Mouse (Mus musculus) cerebellum, adult 18-20 months (tissue): ENCODE measurements around the gene Lix1l.

Source experiments
- DNase-seq, 2 experiments: peaks; one replicate each; pipeline ENCODE4 v3.0.0; 2021

Gene Lix1l

DNA sequence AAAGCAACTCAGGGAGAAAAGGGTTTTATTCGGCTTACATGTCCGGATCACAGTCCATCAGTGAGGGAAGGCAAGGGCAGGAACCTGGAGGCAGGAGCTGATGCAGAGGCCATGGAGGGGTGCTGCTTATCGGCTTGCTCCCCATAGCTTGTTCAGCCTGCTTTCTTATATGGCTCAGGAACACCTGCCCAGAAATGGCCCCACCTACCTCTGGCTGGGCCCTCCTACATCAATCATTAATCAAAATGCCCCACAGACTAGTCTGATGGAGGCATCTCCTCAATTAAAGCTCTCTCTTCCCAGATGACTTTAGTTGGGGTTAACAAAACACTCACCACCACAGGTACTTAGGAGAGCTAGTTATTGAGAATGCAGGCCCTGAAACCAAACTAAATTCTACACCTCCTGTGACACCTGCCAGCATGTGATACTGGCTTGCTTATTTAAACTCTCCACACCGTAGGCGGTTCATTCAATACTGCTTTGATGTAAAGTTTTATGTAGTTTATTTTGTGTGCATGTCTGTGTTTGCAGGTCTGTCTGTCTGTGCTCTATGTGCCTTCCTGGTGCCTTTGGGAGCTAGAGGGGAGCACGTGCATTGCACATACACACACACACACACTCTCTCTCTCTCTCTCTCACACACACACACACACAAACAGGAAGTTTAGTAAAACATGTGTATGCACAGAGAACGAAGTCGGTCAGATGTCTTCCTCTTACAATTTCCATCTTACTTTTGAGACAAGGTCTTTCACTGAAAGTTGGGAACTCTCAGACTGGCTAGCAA lies 34.1 kb upstream of the Lix1l start:
- no peak for DNase-seq

- no peak for DNase-seq
Measured at GRCm38 (mm10) chr3:96568605-96569004, 32.3 kb upstream of the Lix1l start.

DNA sequence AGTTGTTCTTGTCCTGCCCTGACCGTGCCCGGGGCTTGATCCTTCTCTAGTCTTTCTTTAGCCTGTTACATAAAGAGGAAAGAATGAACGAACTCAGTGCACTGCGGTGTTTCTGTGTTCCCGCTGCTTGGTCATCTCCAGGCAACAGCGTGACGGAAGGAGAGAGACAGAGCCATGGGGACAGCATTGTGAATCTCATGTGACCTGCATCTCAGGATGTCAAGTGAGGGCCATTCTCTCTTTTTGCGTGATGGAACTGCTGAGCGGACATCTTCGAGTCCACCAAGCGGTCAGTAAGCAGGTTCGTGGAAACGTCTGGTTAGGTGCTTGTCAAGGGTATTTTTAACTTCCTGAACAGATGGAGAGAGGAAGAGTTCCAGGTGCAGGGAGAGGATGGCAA lies 31.4 kb upstream of the Lix1l start:
- no peak for DNase-seq

GRCm38 (mm10) chr3:96569966-96570605 lies 30.9 kb upstream of the Lix1l start:
- DNase-seq: no peak

DNA sequence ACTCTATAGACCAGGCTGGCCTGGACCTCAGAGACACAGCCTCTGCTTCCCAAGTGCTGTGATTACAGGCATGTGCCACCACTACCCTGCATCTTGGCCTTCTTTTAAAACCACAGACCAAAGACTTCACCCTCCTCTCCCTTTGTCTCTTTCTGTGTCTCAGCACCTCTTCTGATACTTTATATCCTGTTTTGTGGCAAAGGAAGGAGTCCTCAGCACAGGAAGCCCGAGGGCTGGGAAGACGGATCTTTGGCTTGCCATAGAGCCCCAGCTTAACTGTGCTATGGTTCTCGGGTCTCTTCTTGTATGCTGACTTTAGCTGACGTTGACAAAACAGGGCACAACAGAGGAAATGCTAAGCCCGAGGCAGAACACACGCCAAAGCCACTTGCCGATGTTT lies 30.3 kb upstream of the Lix1l start:
- no peak for DNase-seq

DNA sequence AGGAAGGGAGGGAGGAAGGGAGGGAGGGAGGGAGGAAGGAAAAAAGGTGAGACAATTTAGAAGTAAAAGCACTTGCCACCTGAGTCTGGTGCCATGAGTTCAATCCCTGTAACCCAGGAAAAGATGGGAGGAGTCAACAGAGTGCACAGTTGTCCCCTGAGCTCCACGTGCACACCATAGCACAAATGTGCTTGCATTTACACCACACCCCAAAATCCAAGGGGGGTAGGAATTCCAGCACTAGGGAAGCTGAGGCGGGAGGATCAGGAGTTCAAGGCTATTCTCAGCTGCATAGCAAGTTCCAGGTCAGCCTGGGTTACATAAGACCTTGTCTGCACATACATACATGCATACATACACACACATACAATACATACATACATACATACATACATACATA lies 29.6 kb upstream of the Lix1l start:
- no peak for DNase-seq

DNA sequence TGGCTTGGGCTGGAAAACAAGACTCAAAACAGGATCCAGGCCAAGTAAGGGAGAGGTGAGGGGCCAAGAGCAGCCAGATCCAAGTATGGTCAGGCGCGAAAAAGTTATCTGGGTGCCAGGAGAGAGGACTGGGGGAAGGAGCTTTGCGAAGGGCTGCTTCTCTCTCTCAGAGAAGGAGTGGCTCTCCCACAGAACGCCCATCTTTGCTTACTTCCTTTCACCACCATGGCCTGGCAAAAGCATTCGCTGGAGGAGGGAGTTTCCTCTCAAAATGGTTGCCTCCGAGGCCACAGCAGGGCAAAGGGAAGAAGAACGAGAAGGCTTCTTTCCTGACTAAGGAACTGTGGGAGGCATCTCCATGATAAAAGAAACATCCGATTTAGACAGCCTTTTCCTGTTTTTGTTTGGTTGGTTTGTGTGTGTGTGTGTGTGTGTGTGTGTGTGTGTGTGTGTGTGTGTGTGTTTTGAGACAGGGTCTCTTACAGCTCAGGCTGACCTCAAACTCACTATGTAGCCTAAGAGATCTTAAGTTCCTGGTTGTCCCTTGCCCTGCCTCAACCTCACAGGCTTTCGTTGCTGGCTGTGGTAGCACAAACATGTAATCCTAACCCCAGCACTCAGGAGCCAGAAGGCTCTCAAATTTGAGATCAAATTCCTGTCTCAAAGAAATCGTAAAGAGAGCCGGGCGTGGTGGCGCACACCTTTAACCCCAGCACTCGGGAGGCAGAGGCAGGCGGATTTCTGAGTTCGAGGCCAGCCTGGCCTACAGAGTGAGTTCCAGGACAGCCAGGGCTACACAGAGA lies 28.9 kb upstream of the Lix1l start:
- DNase-seq: no peak

DNA sequence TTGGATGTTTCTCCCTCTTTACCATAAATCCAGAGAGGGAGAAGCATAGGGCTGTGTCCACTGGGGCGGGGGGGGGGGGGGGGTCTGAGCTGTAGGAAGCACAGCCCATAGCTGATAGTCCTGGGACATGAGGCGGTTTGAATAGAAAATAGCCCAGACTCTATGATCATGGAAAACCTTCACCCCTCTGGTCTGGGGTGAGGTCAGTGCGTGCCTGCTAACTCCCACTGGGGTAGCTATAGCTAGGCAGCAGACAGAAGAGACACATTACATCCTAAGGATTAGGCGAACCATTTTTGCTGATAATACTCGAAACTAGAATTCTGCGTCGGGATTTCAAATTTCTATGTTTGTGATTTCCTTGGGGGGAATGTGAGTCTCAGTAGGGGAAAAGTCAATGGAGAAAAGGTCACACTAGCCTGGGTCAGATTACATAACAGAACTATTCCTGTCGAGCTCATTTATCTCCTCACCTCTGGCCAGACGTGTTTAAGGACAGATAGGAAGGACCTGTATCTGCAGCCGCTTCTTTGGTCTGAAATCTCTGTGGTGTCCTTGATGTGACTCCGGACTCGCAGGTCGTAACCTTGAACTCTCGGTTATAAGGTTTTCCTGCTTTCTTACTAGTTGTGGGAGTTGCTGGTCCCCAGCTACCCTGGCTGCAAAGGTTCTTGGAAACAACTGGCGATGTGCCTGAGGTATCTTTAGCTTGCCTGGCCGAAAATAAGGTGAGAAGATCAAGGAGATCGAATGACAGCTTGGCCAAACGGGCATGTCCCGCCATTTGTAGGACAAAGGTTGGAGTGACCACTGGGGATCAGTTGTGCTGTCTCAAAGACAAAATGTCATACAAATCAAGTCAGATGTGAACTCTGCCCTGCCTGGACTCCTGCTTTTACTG lies 27.1 kb upstream of the Lix1l start:
- no peak for DNase-seq

- no peak for DNase-seq
Measured at GRCm38 (mm10) chr3:96575272-96575984, 25.5 kb upstream of the Lix1l start.

DNA sequence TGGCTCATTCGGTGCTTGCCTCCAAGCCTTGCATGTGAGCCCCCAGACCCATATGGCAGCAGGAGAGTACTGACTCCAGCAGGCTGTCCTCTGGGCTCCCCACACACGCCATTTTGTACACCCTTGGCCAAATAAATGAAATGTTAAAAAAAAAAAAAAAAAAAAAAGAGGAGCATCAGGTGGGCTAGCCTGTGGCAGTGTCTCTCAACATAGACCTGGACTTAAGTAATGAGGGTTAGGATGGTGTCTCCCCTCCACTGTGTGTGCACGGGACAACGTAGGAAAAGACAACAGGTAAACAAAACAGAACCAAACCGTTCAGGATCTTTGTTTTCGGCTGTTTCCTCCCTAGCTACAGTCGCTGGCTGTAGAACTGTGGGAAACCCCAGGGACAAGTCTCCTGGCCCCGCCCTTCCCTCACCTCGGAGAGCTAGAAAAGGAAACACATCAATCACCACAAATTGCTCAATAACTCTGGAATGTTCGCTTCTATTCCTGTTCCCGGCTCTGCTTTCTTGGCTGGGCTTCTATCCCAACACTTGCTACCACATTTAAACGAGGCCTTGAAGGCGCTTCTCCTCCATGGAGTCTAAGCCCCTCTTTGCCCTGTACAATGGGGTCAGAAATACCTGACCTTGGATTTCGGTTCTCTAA lies 24.8 kb upstream of the Lix1l start:
- DNase-seq: no peak

DNA sequence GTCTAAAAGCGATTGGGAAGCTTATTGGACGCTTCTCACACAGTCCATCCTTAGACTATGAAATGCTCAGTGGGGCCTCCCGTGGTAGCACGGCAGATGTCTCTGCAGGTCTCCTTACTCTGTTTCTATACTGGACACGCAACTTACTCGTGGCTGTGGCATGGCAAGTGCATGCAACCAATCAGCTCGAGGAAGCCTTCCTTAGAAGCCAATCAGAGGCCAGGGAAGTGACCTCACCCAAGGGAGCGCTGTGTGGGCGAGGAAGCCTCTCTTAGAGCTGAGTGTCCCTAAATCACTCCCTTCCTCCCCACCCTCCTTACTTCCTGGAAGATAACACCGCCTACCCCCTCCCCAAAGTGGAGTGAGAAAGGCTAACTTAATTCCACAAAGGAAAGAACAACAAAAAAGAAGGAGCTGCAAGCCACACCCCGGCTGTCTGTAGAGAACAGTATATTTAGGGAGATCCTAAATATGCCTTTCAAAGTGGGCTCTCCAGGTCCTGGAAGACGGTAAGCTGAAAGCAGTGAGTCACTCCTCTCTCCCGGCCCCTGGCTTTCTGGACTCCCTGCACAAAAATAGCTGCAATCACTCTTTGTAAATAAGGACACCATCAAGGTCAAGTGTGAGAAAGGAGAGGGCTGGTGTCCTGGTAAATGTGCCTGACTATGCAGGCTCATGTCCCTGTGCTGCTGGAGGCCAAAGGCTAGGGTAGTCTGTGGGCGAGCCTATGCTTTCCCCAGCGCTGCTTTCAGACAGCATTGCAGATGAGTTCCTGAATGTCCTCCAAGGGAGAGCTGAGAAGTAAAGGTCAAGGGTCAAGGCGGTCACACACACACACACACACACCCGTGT lies 24.0 kb upstream of the Lix1l start, which contains the start of gene Gm16253:
Gene Gm16253, plus strand, starts transcription at position 295 of the 852 bp plus-strand sequence.
- peak; percentile 73 to 85 for DNase-seq

DNA sequence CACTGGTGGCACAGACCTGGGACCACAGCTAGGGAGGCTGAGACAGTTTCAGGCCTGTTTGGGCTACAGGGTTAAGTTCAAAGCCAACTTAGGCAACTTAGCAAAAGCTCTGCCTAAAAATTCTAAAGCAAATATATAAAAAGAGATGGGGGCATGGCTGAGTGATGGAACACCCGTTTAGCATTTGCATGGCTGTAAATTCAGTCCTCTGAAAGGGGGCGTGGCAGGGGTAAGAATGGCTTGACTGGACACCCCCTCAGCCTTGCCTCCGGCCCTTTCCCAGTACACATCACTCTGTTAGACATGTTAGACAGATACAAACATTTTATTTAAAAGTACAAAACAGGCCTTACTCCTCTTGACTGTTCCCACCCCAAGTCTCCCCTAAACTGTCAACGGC lies 23.4 kb upstream of the Lix1l start:
- DNase-seq: no peak

DNA sequence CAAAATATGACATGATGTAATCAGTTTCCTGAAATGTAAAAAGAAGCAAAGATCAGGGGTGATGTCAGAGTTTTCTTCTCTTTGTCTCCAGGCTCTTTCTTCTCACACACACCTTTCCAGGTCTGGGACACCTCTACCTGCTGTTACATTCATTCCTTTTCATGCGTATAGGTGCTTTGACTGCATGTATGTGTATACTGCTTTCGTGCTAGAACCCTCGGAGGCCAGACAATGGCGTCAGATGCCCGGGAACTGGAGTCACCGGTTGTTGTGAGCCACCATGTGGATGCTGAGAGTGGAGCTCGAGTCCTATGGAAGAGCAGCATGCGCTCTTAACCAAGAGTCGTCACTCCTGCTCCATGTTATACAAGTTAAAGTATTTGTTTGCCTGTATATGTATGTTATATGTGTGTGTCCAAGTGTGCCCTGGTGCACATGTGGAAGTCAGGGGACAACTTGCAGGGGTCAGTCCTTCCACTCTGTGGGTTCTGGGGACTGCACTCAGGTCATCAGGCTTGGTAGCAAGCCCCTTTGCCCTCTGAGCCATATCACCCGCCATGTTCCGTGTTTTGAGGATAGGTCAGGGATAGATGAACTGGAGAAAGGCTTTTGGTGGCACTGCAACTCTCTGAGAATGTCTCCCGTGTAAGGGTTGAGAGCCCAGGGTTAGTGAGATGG lies 22.2 kb upstream of the Lix1l start:
- DNase-seq: no peak

GRCm38 (mm10) chr3:96579239-96579750 lies 21.7 kb upstream of the Lix1l start:
- DNase-seq: no peak

DNA sequence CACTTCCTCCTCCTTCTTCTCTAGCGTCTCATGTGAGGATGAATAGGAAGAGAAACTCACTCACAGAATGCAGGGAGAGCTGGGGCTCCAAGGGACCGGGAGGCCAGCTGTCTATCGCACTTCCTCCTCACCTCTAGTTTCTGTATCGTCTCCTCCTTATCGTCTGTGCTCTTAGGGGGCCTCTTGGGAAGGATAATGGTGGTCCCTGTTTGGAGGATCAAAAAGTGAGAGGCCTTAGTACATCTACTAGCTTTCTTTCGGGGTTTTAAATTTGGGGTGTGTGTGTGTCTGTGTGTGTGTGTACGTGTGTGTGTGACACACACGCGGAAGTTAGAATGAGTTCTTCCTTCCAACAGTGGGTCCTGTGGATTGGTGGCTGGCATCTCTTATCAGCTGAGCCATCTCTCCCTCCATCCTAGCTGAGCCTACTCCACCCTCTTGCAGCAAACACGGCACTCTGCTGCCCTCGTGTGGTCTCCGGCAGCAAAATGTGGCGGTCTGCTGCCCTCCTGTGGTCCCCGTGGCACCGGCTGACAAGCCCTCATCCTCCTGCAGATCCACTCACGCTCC lies 21.0 kb upstream of the Lix1l start:
- peak; percentile 88 to 94 for DNase-seq

- no peak for DNase-seq
Measured at GRCm38 (mm10) chr3:96581141-96581540, 19.8 kb upstream of the Lix1l start.

DNA sequence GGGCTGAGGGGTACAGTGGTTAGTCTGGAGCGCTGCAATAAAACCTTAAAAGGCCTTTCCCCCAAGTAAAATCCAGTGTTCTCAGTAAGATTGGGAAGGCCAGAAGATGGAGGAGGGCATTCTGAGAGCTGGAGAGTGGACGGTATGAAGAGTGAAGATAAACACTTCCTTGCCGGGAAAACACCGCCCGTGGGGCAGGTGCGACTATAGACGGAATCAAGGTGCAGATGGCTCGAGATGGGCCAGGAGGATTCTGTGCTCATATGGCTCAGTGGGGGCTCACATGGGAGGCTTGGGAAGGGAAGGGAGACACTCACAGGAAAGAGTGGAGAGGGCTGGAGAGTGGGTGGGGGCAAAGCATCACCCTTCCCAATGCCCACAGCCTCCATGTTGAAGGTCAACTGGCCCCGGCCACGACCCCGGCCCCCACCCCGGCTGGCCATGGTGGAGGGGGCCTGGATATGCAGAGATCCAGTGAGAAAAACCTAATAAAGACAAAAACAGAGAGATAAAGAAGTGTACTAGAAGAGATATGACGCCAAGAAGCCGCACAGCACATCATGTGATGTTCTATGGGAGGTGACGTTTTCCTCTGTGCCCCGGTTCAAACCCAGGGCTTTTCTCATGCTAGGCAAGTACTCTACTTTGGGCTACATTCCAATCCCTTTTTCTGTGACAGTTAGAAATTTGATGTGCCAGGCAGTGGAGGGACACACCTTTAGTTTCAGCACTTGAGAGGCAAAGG lies 19.0 kb upstream of the Lix1l start:
- DNase-seq: no peak

- no peak for DNase-seq
Measured at GRCm38 (mm10) chr3:96583386-96583785, 17.6 kb upstream of the Lix1l start.
